ENCODE assay signal across 21 mouse cellular contexts in the genomic region with DNA sequence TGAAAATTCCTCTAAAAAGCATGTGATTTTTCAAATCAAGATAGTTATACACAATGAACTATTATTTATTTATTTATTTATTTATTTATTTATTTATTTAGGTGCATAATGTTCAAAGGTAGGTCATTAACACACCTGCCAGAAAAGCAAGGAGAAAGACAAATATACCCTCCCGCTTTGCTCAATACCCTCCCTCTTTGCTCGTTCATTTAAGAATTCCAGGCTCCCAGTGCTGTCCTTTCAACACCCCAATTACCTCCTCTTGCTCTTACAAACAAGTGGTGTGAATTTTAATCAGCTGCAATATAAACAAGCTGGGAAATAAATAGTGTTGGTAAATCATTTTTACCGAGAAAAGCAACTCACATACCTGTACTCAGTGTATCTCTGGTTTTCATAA.
DNase-seq lines count a peak whose midpoint lies in the region; ATAC-seq and TF ChIP-seq lines count a peak whose summit lies in the region.
"Had no signal": no experiment of that assay in that cellular context is flagged by ENCODE, and none has a peak within 500 bp of the region (broad histone marks: within the 10 kb centered on the region; RNA-seq: fewer than 3 reads in every experiment).

No protein-coding gene starts in this region.

- H3K9me3 ChIP-seq in heart, embryonic 16.5 days (replicated peaks; ENCODE audit: control insufficient read depth, low read length) = no peaks in the 10 kb centered on the region
- H3K9me3 ChIP-seq in liver, embryonic 11.5 days (ENCODE audit: control insufficient read depth, low read length) = no peaks in the 10 kb centered on the region
- H3K9me3 ChIP-seq: embryonic facial prominence, embryonic 13.5 days; kidney, embryonic 15.5 days; neural tube, embryonic 12.5 days had no signal

- ATAC-seq in heart, embryonic 16.5 days (replicated peaks; ENCODE audit: extremely low read depth, insufficient read depth, low FRiP score) = no peak
- ATAC-seq in liver, embryonic 11.5 days (replicated peaks; ENCODE audit: low FRiP score) = 0 out of 2 replicates have a peak, but pooled peaks have one; percentile 19
- ATAC-seq: intestine, postnatal 0 days had no signal

- TF ChIP-seq POLR2A in heart, adult 2 months (IDR thresholded peaks at IDR 0.05; ENCODE audit: insufficient read depth, low read depth, low read length) = no peak

- intact Hi-C loops in heart, adult 2 months (cut with DNase I) = no loop called here

- H3K27me3 ChIP-seq in heart, adult 2 months (ENCODE audit: control insufficient read depth, insufficient read depth, low read length) = no peaks in the 10 kb centered on the region
- no peaks in the 10 kb centered on the region for H3K27me3 ChIP-seq in heart, embryonic 16.5 days (ENCODE audit: control insufficient read depth, insufficient read depth, low read length)
- no peaks in the 10 kb centered on the region for H3K27me3 ChIP-seq in liver, embryonic 11.5 days (replicated peaks; ENCODE audit: control insufficient read depth, insufficient read depth, low read length)
- H3K27me3 ChIP-seq: CH12.LX; embryonic facial prominence, embryonic 13.5 days; kidney, embryonic 15.5 days; neural tube, embryonic 12.5 days had no signal

- H3K36me3 ChIP-seq in heart, adult 2 months (ENCODE audit: control insufficient read depth, insufficient read depth, low read length) = no peaks in the 10 kb centered on the region
- no peaks in the 10 kb centered on the region for H3K36me3 ChIP-seq in heart, embryonic 16.5 days (ENCODE audit: control insufficient read depth, insufficient read depth)
- H3K36me3 ChIP-seq in liver, embryonic 11.5 days (ENCODE audit: control insufficient read depth, insufficient read depth, low read length) = no peaks in the 10 kb centered on the region
- H3K36me3 ChIP-seq: embryonic facial prominence, embryonic 13.5 days; kidney, embryonic 15.5 days; neural tube, embryonic 12.5 days had no signal

- TF ChIP-seq EP300 in heart, adult 2 months (IDR thresholded peaks at IDR 0.05; ENCODE audit: insufficient read depth, low read depth, low read length) = no peak

- H3K4me1 ChIP-seq in heart, adult 2 months (ENCODE audit: control insufficient read depth, insufficient read depth, low read length) = no peaks in the 10 kb centered on the region; the same call in 1 of the 2 replicates
- H3K4me1 ChIP-seq in heart, embryonic 16.5 days (ENCODE audit: control insufficient read depth, insufficient read depth, low read length) = peaks cover 5% of the 10 kb centered on the region; the same call in 1 of the 2 replicates
- H3K4me1 ChIP-seq in liver, embryonic 11.5 days (replicated peaks; ENCODE audit: control insufficient read depth, insufficient read depth, low read length) = no peaks in the 10 kb centered on the region
- H3K4me1 ChIP-seq: embryonic facial prominence, embryonic 13.5 days; kidney, embryonic 15.5 days; neural tube, embryonic 12.5 days had no signal

- H3K4me2 ChIP-seq in heart, embryonic 16.5 days (ENCODE audit: low read depth, low read length) = peak overlapping the region; percentile 54
- H3K4me2 ChIP-seq in liver, embryonic 11.5 days = peak overlapping the region; percentile 28; the same call in 1 of the 2 replicates
- H3K4me2 ChIP-seq: embryonic facial prominence, embryonic 13.5 days; kidney, embryonic 15.5 days; neural tube, embryonic 12.5 days had no signal

- 27% methylated on average over 3 of the region's 3 CpGs for WGBS in heart, adult 2 months
- 22% methylated on average over 3 of the region's 3 CpGs for WGBS in heart, embryonic 16.5 days
- 33% methylated on average over 3 of the region's 3 CpGs for WGBS in liver, embryonic 11.5 days

- H3K4me3 ChIP-seq in heart, adult 2 months = peak overlapping the region; percentile 39
- H3K4me3 ChIP-seq in heart, embryonic 16.5 days (ENCODE audit: low read length) = peak overlapping the region; percentile 28; the same call in 1 of the 2 replicates
- H3K4me3 ChIP-seq in liver, embryonic 11.5 days (ENCODE audit: low read depth, low read length) = no peak overlapping the region
- H3K4me3 ChIP-seq: embryonic facial prominence, embryonic 13.5 days; kidney, embryonic 15.5 days; left cerebral cortex, adult 2 months; neural tube, embryonic 12.5 days had no signal

- no peak overlapping the region for H3K9ac ChIP-seq in heart, adult 2 months (ENCODE audit: low read depth, low read length)
- H3K9ac ChIP-seq in heart, embryonic 16.5 days (ENCODE audit: low read length) = no peak overlapping the region
- H3K9ac ChIP-seq in liver, embryonic 11.5 days (ENCODE audit: low read depth, low read length) = no peak overlapping the region
- H3K9ac ChIP-seq: embryonic facial prominence, embryonic 13.5 days; kidney, embryonic 15.5 days; neural tube, embryonic 12.5 days had no signal

- no peak for DNase-seq in heart, adult 2 months
- DNase-seq in heart, adult 9 months (ENCODE audit: low spot score in 2 of 2) = no peak
- DNase-seq in heart, postnatal 4 days = no peak
- DNase-seq in liver, embryonic 11.5 days (ENCODE audit: low spot score) = no peak
- no peak for DNase-seq in liver
- DNase-seq in forelimb bud, embryonic 11.5 days (ENCODE audit: low read depth, low spot score) = peak; percentile 7
- no peak for DNase-seq in gastrocnemius, adult 8-10 months (ENCODE audit: low spot score in 2 of 2)
- DNase-seq: adrenal gland, postnatal 14 days; cerebellum, adult 11-12 months; cerebellum, postnatal 14 days; gastrocnemius, postnatal 10 days; layer of hippocampus, adult 9-11 months; left cerebral cortex, postnatal 4 days; thymus, postnatal 14 days had no signal

- no peak for TF ChIP-seq CTCF in heart, adult 2 months (IDR thresholded peaks at IDR 0.05)

- H3K27ac ChIP-seq in heart, adult 2 months = peak overlapping the region; percentile 53
- H3K27ac ChIP-seq in heart, embryonic 16.5 days (ENCODE audit: low read length) = no peak overlapping the region
- H3K27ac ChIP-seq in liver, embryonic 11.5 days (ENCODE audit: low read depth, low read length) = no peak overlapping the region
- H3K27ac ChIP-seq: embryonic facial prominence, embryonic 13.5 days; kidney, embryonic 15.5 days; left cerebral cortex, adult 2 months; neural tube, embryonic 12.5 days had no signal

- H3K79me2 ChIP-seq in heart, adult 2 months (replicated peaks; ENCODE audit: control insufficient read depth, insufficient read depth, low read length) = no peaks in the 10 kb centered on the region
